Mouse (Mus musculus) hindbrain, postnatal 0 days (tissue): Measurements from ENCODE around the gene Meox2. TPM values are rescaled to one million over a fixed set of nuclear protein-coding genes. Genes with fewer than 3 reads are reported as not detected.

Experiments used
- ATAC-seq: fragments of 200-750 bp; cut with Nextera tagmentation; 2 replicates; pipeline ENCODE4 v1.8.0; 2017; ENCODE audit warnings: mild to moderate bottlenecking, moderate TSS enrichment, moderate library complexity
- DNase-seq: peaks from one replicate; pipeline ENCODE4 v3.0.0-alpha.2; 2015; ENCODE audit warnings: low spot score
- H3K27ac ChIP-seq: fragments of 300-500 bp; sonication (generic); 2 replicates; pipeline ENCODE4 v1.5.1; 2014; ENCODE audit warnings: mild to moderate bottlenecking
- H3K27me3 ChIP-seq: fragments of 300-500 bp; sonication (generic); 2 replicates; pipeline ENCODE4 v1.6.1; 2014; ENCODE audit warnings: low read length, mixed read lengths; ENCODE audit not compliant: insufficient read depth
- H3K36me3 ChIP-seq: fragments of 300-500 bp; sonication (generic); 2 replicates; pipeline ENCODE4 v1.6.1; 2014; ENCODE audit warnings: low read length, mixed read lengths; ENCODE audit not compliant: insufficient read depth
- H3K4me1 ChIP-seq: fragments of 300-500 bp; sonication (generic); 2 replicates; pipeline ENCODE4 v1.6.1; 2014; ENCODE audit warnings: antibody characterized with exemption, low read length, mixed read lengths; ENCODE audit not compliant: insufficient read depth
- H3K4me2 ChIP-seq: fragments of 300-500 bp; sonication (generic); 2 replicates; pipeline ENCODE4 v1.6.1; 2014; ENCODE audit warnings: low read depth, mild to moderate bottlenecking, low read length, moderate library complexity, mixed read lengths
- H3K4me3 ChIP-seq: fragments of 300-500 bp; sonication (generic); 2 replicates; pipeline ENCODE4 v1.5.1; 2014; ENCODE audit warnings: low read length
- H3K9ac ChIP-seq: fragments of 300-500 bp; sonication (generic); replicated peaks from 2 replicates; pipeline ENCODE4 v1.6.1; 2014; ENCODE audit warnings: mild to moderate bottlenecking, low read length, moderate library complexity, mixed read lengths
- H3K9me3 ChIP-seq: fragments of 300-500 bp; sonication (generic); 2 replicates; pipeline ENCODE4 v1.6.1; 2016; ENCODE audit warnings: low read length, mixed read lengths
- CTCF ChIP-seq: IDR thresholded peaks from 2 replicates; pipeline ENCODE4 v1.5.1; 2016; ENCODE audit warnings: antibody characterized with exemption, control low read depth, low read depth
- WGBS: fragments of 180-500 bp; shearing (Covaris S2); extraction: QIAGEN DNeasy Blood & Tissue Kit; methylation state at CpG from one replicate; pipeline ENCODE4 v1.1.7; 2014; 5-methylcytosine and 5-hydroxymethylcytosine counted together
- polyA plus RNA-seq: library from polyadenylated mRNA; unstranded; fragments of >200 nt; fragmentation: Nextera tagmentation; extraction: Ambion mirVana; gene quantifications from 2 replicates; pipeline ENCODE4 v1.2.1, GENCODE M21; 2015
- total RNA-seq: library from RNA; depleted of rRNA; stranded (reverse); fragments of >200 nt; gene quantifications from 2 replicates; pipeline ENCODE4 v1.2.3, GENCODE M21; 2014

Meox2 gene
- total and polyA plus RNA-seq, 2 experiments from 2014 or later, result 0.19 to 0.47 TPM

DNA sequence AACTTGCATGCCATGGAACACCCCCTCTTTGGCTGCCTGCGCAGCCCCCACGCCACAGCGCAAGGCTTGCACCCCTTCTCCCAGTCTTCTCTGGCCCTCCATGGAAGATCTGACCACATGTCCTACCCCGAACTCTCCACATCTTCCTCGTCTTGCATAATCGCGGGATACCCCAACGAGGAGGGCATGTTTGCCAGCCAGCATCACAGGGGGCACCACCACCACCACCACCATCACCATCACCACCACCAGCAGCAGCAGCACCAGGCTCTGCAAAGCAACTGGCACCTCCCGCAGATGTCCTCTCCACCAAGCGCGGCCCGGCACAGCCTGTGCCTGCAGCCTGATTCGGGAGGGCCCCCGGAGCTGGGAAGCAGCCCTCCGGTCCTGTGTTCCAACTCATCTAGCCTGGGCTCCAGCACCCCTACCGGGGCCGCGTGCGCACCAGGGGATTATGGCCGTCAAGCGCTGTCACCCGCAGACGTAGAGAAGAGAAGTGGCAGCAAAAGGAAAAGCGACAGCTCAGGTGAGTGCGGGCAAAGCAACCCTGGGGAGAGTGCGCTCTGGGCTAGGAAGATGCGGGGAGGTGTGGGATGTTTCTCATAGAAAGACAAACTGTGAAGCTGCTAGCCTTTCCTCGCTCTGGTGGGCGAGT lies 606 bp downstream of the Meox2 start:
- H3K9me3 ChIP-seq, result no peaks in the 10 kb centered on the region
- DNase-seq, result no peak
- 0 out of 2 replicates have a peak overlapping the region, but pooled peaks have one; percentile 9 for H3K9ac ChIP-seq
- TF ChIP-seq CTCF, result no peak
- peak overlapping the region; percentile 48 for H3K4me3 ChIP-seq
- peaks cover 25% of the 10 kb centered on the region; the same call in 1 of the 2 replicates for H3K27me3 ChIP-seq
- ATAC-seq, result peak; percentile 59
- WGBS, result under 1% methylated on average over 29 of the region's 29 CpGs
- no peak overlapping the region for H3K27ac ChIP-seq
- H3K4me2 ChIP-seq, result peak overlapping the region; percentile 90
- H3K4me1 ChIP-seq, result peaks cover 6% of the 10 kb centered on the region; the same call in 1 of the 2 replicates
- no peaks in the 10 kb centered on the region for H3K36me3 ChIP-seq

DNA sequence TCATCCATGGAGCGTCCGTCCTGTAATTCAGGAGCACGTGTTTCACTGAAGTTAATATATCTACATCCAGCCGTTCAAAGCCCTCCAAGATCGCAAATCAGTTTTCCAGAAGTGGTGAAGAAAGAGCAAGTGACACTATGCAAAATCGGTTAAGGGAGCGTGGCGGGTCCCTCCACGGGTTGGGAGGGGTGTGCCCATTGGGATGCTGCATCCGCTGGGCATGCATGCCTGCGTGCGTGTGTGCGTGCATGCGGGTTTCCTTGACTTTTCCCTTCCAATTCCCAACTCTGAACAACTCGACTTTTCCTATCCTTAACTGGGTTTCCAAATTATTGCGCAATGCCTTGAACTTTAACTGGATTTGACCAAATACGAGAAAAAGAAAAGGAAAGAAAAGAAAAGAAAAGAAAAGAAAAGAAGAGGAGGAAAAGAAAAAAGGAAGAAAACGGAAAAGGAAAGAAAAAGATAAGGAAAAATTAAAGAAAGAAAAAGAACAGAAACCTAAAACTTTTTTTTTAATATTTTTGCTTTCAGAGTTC lies 1.2 kb downstream of the Meox2 start:
- Histone ChIP-seq H3K27ac (no peak overlapping the region), H3K4me3 (peak overlapping the region; percentile 48), H3K4me1 (peaks cover 6% of the 10 kb centered on the region; the same call in 1 of the 2 replicates), H3K4me2 (peak overlapping the region; percentile 90), H3K9ac (0 out of 2 replicates have a peak overlapping the region, but pooled peaks have one; percentile 9), H3K36me3 (no peaks in the 10 kb centered on the region), H3K9me3 (no peaks in the 10 kb centered on the region), H3K27me3 (peaks cover 25% of the 10 kb centered on the region; the same call in 1 of the 2 replicates)
- DNase-seq (no peak), ATAC-seq (peak; percentile 21; the same call in 1 of the 2 replicates)
- WGBS, result 4% methylated on average over 18 of the region's 18 CpGs
- no peak for TF ChIP-seq CTCF

DNA sequence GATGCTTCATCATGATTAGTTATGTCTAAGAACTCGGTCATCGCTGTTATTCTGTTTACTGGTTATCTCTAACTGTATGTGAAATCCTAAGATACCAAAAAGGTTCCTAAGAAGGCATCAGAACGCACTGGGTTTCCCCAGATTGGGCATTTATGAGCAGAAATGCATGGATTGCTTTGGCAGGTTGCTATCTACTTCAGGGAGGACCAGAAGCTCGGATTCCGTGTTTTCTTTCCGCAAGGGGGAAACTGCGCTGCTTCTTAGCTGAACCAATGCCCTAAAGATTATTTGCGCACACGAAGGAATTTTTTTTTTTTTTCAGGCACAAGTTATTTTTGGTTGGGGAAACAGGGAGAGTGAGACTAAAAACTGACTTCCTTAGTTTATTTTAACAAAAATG lies 2.6 kb downstream of the Meox2 start:
- Histone ChIP-seq H3K4me3 (no peak overlapping the region), H3K4me1 (peaks cover 6% of the 10 kb centered on the region; the same call in 1 of the 2 replicates), H3K36me3 (no peaks in the 10 kb centered on the region), H3K27ac (no peak overlapping the region), H3K27me3 (peaks cover 25% of the 10 kb centered on the region; the same call in 1 of the 2 replicates), H3K4me2 (no peak overlapping the region), H3K9ac (no peak overlapping the region), H3K9me3 (no peaks in the 10 kb centered on the region)
- DNase-seq, result no peak
- no peak for TF ChIP-seq CTCF
- ATAC-seq, result no peak
- WGBS, result 70% methylated on average over 9 of the region's 9 CpGs

DNA sequence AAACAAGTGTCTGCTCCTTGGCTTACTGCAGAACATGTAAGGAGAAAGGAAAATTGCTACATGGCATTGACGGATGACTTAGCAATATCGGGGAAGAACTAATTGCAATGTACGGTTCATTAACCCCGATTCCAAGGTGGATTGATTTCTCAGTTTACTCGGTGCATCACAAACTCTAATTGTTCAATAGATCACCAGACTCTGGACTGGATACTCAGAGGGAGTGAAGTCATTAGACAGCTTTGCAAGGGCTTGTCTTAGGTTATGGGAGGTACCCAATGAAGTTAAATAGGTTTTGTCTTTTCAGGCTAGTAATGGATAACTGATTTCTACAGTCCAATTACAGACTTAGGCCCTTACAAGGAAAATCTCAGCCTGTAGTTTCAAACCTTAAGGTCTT lies 10.9 kb downstream of the Meox2 start:
- no peak for TF ChIP-seq CTCF
- H3K4me1 ChIP-seq, result no peaks in the 10 kb centered on the region
- no peaks in the 10 kb centered on the region for H3K36me3 ChIP-seq
- H3K27ac ChIP-seq, result no peak overlapping the region
- no peak overlapping the region for H3K9ac ChIP-seq
- H3K4me3 ChIP-seq, result no peak overlapping the region
- H3K4me2 ChIP-seq, result no peak overlapping the region
- no peak for ATAC-seq
- no peak for DNase-seq
- no peaks in the 10 kb centered on the region for H3K27me3 ChIP-seq
- 57% methylated on average over 5 of the region's 5 CpGs for WGBS
- H3K9me3 ChIP-seq, result no peaks in the 10 kb centered on the region

DNA sequence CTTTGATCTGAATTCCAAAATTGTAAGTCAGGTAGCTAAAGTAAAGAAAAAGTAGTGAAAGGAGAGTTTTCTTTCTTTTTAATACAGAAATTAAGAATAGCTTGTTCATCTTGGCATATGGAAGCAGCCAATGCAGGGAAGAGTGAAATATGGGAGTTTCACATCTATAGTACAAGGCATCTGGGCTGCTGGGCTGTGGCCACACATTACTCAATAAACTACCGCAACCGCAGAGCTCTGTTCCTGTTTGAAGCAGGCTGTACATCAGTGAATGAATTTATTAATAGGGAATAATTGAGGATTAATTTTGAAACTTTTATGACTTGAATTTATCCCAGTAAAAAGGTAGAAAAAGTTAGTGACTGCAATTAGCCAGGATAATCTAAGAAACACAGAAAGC lies 15.4 kb downstream of the Meox2 start:
- H3K27me3 ChIP-seq, result no peaks in the 10 kb centered on the region
- no peaks in the 10 kb centered on the region for H3K9me3 ChIP-seq
- H3K9ac ChIP-seq, result no peak overlapping the region
- no peak overlapping the region for H3K4me3 ChIP-seq
- H3K4me1 ChIP-seq, result no peaks in the 10 kb centered on the region
- whole genome bisulfite sequencing, result 84% methylated on average over 2 of the region's 2 CpGs
- H3K36me3 ChIP-seq, result no peaks in the 10 kb centered on the region
- ATAC-seq (no peak), DNase-seq (no peak)
- TF ChIP-seq CTCF, result no peak
- no peak overlapping the region for H3K4me2 ChIP-seq
- H3K27ac ChIP-seq, result no peak overlapping the region

DNA sequence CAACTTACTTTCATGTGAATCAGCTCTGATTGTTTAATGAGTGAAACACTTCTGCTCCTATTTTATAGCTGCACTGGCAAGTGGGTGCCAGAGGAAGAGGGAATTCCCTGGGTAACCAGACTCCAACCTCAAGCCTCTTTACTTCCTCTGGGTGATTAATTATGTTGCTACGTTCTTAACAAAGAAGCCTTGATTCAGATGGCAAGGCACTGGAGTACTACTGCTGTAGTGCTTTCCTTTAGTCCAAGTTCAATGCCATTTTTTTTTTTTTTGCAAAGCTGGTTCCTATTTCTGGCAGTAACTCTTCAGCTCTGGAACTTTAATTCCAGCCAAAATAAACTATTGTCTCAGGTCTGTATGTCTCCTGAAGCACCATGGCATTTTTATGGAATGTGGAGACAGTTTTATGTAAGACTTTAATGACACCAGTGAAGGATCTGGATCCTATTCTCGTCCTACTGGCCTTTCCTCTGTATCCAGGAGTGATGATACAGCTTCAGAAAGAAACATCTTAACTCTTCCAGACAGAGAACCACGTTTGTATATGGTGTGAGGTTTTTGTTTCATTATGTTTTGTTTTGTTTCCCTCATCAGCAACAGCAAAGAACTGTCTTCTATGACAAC lies 33.9 kb downstream of the Meox2 start:
- Histone ChIP-seq H3K27me3 (no peaks in the 10 kb centered on the region), H3K27ac (no peak overlapping the region), H3K4me2 (no peak overlapping the region), H3K9me3 (no peaks in the 10 kb centered on the region), H3K4me3 (no peak overlapping the region), H3K9ac (no peak overlapping the region), H3K4me1 (no peaks in the 10 kb centered on the region), H3K36me3 (no peaks in the 10 kb centered on the region)
- WGBS, result 33% methylated on average over 3 of the region's 3 CpGs
- DNase-seq (peak; percentile 16), ATAC-seq (no peak)
- TF ChIP-seq CTCF, result no peak
